Mouse (Mus musculus): ENCODE data around the gene Adgrd1.

DNA sequence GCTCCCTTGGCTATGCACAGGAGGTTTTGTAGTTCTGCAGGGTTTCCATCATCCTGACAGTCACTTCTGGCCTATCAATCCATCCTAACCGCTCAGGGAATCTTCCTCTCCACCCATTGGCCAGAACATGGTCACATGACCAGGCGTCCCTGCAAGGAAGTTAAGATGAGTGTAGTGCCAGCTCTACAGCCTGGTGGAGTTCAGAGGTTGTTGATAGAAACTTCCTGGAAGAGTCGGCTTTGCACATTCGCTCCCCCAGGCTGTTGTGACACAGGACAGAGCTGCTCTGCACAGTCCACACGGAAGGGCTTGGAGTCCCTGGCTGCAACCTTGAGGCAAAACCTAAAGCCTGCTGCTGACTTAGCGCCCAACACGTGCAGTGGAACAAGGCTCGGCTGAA lies 152.5 kb downstream of the Adgrd1 start:
- TF ChIP-seq EP300 (IDR thresholded peaks at IDR 0.05; ENCODE audit: low read depth) (no peak), CTCF (IDR thresholded peaks at IDR 0.05; ENCODE audit: low read depth) (no peak)
